Mouse (Mus musculus): ENCODE data around the gene Clcn6. TPM values are rescaled to one million over a fixed set of nuclear protein-coding genes. Genes with fewer than 3 reads are reported as not detected.

Gene Clcn6
- total RNA-seq (2014; rRNA removed) (48.2 and 61.0 TPM in 2 replicates), polyA plus RNA-seq (2015; fragmentation: Nextera tagmentation; extraction: Ambion mirVana) (19.9 and 26.3 TPM in 2 replicates)

GRCm38 (mm10) chr4:148038600-148039253, at the start of gene Clcn6, which contains the start of gene Mthfr:
Clcn6 (minus strand) TSS chr4:148038821.
Mthfr (plus strand) TSS chr4:148039077.
- no peak for TF ChIP-seq CTCF (IDR thresholded peaks at IDR 0.05; ENCODE audit: low read depth)
- ATAC-seq (peak; percentile 97), DNase-seq (peak; percentile 100)
- Histone ChIP-seq H3K4me3 (ENCODE audit: low read depth, low read length) (peak within 1 kb of the TSS; percentile 90), H3K9me3 (ENCODE audit: low read length) (no peaks in the 10 kb centered on the region), H3K27ac (ENCODE audit: low read depth, low read length) (peak within 1 kb of the TSS; percentile 92), H3K9ac (peak within 1 kb of the TSS; percentile 94), H3K27me3 (ENCODE audit: insufficient read depth, low read length) (no peaks in the 10 kb centered on the region), H3K4me1 (ENCODE audit: insufficient read depth) (peaks cover 20% of the 10 kb centered on the region), H3K4me2 (ENCODE audit: low read depth) (peak within 1 kb of the TSS; percentile 96), H3K36me3 (ENCODE audit: insufficient read depth) (0 out of 2 replicates have a peak, but pooled peaks cover 6% of the 10 kb centered on the region)
- 2% methylated on average over 54 of the region's 54 CpGs for WGBS

GRCm38 (mm10) chr4:148087907-148088527, 49.4 kb upstream of the Clcn6 start, which contains the start of gene Agtrap:
Agtrap (minus strand) TSS chr4:148088031.
- 4% methylated on average over 34 of the region's 34 CpGs for WGBS
- DNase-seq (peak; percentile 95), ATAC-seq (peak; percentile 97)
- H3K4me3 ChIP-seq (ENCODE audit: low read depth, low read length), result peak within 1 kb of the TSS; percentile 46
- H3K9me3 ChIP-seq (ENCODE audit: low read length), result no peaks in the 10 kb centered on the region
- no peaks in the 10 kb centered on the region for H3K27me3 ChIP-seq (ENCODE audit: insufficient read depth, low read length)
- no peak for TF ChIP-seq CTCF (IDR thresholded peaks at IDR 0.05; ENCODE audit: low read depth)
- H3K4me2 ChIP-seq (ENCODE audit: low read depth), result peak within 1 kb of the TSS; percentile 90
- H3K27ac ChIP-seq (ENCODE audit: low read depth, low read length), result peak within 1 kb of the TSS; percentile 57
- peaks cover 5% of the 10 kb centered on the region; the same call in 1 of the 2 replicates for H3K4me1 ChIP-seq (ENCODE audit: insufficient read depth)
- H3K36me3 ChIP-seq (ENCODE audit: insufficient read depth), result no peaks in the 10 kb centered on the region
- H3K9ac ChIP-seq, result peak within 1 kb of the TSS; percentile 50

GRCm38 (mm10) chr4:148087091-148087906, 48.7 kb upstream of the Clcn6 start:
- TF ChIP-seq CTCF (IDR thresholded peaks at IDR 0.05; ENCODE audit: low read depth), result no peak
- Histone ChIP-seq H3K4me3 (ENCODE audit: low read depth, low read length) (peak overlapping the region; percentile 46), H3K27me3 (ENCODE audit: insufficient read depth, low read length) (no peaks in the 10 kb centered on the region), H3K27ac (ENCODE audit: low read depth, low read length) (peak overlapping the region; percentile 57; the same call in 1 of the 2 replicates), H3K36me3 (ENCODE audit: insufficient read depth) (no peaks in the 10 kb centered on the region), H3K9ac (peak overlapping the region; percentile 50), H3K9me3 (ENCODE audit: low read length) (no peaks in the 10 kb centered on the region), H3K4me1 (ENCODE audit: insufficient read depth) (peaks cover 5% of the 10 kb centered on the region; the same call in 1 of the 2 replicates), H3K4me2 (ENCODE audit: low read depth) (peak overlapping the region; percentile 90)
- 6% methylated on average over 28 of the region's 30 CpGs for WGBS
- DNase-seq (no peak), ATAC-seq (peak; percentile 23)

- 77% methylated on average over 3 of the region's 3 CpGs for WGBS
- no peak for ATAC-seq
Observed at GRCm38 (mm10) chr4:148085907-148086305, 47.3 kb upstream of the Clcn6 start.

GRCm38 (mm10) chr4:148085131-148085906, 46.7 kb upstream of the Clcn6 start:
- ATAC-seq, result no peak
- H3K27ac ChIP-seq (ENCODE audit: low read depth, low read length), result no peak overlapping the region
- WGBS, result 55% methylated on average over 10 of the region's 10 CpGs
- H3K36me3 ChIP-seq (ENCODE audit: insufficient read depth), result no peaks in the 10 kb centered on the region
- no peaks in the 10 kb centered on the region for H3K27me3 ChIP-seq (ENCODE audit: insufficient read depth, low read length)
- no peak for DNase-seq
- no peak for TF ChIP-seq CTCF (IDR thresholded peaks at IDR 0.05; ENCODE audit: low read depth)
- H3K4me1 ChIP-seq (ENCODE audit: insufficient read depth), result peaks cover 5% of the 10 kb centered on the region; the same call in 1 of the 2 replicates
- H3K9me3 ChIP-seq (ENCODE audit: low read length), result no peaks in the 10 kb centered on the region
- no peak overlapping the region for H3K4me2 ChIP-seq (ENCODE audit: low read depth)
- H3K4me3 ChIP-seq (ENCODE audit: low read depth, low read length), result no peak overlapping the region
- H3K9ac ChIP-seq, result no peak overlapping the region

More at GRCm38 (mm10) chr4:148085907-148086305, 47.3 kb upstream of the Clcn6 start:
- no peak overlapping the region for H3K27ac ChIP-seq (ENCODE audit: low read depth, low read length)
- no peak for TF ChIP-seq CTCF (IDR thresholded peaks at IDR 0.05; ENCODE audit: low read depth)
- no peaks in the 10 kb centered on the region for H3K9me3 ChIP-seq (ENCODE audit: low read length)
- peaks cover 5% of the 10 kb centered on the region; the same call in 1 of the 2 replicates for H3K4me1 ChIP-seq (ENCODE audit: insufficient read depth)
- H3K9ac ChIP-seq, result no peak overlapping the region
- DNase-seq, result no peak
- H3K27me3 ChIP-seq (ENCODE audit: insufficient read depth, low read length), result no peaks in the 10 kb centered on the region
- no peak overlapping the region for H3K4me2 ChIP-seq (ENCODE audit: low read depth)
- H3K4me3 ChIP-seq (ENCODE audit: low read depth, low read length), result no peak overlapping the region
- no peaks in the 10 kb centered on the region for H3K36me3 ChIP-seq (ENCODE audit: insufficient read depth)

- WGBS, result 19% methylated on average over 8 of the region's 8 CpGs
- no peaks in the 10 kb centered on the region for H3K9me3 ChIP-seq (ENCODE audit: low read length)
- no peak for TF ChIP-seq CTCF (IDR thresholded peaks at IDR 0.05; ENCODE audit: low read depth)
- H3K4me3 ChIP-seq (ENCODE audit: low read depth, low read length), result no peak overlapping the region
- peaks cover 5% of the 10 kb centered on the region; the same call in 1 of the 2 replicates for H3K4me1 ChIP-seq (ENCODE audit: insufficient read depth)
- no peak overlapping the region for H3K4me2 ChIP-seq (ENCODE audit: low read depth)
- ATAC-seq (no peak), DNase-seq (no peak)
- H3K27me3 ChIP-seq (ENCODE audit: insufficient read depth, low read length), result no peaks in the 10 kb centered on the region
- H3K9ac ChIP-seq, result no peak overlapping the region
- H3K36me3 ChIP-seq (ENCODE audit: insufficient read depth), result no peaks in the 10 kb centered on the region
- H3K27ac ChIP-seq (ENCODE audit: low read depth, low read length), result no peak overlapping the region
Observed at GRCm38 (mm10) chr4:148084261-148084714, 45.7 kb upstream of the Clcn6 start.

Data from forebrain, postnatal 0 days (tissue).